ENCODE assay signal across 27 mouse cellular contexts in genomic region chr11:64448586-64449315, GRCm38 (mm10). TPM values are rescaled to one million over a fixed set of nuclear protein-coding genes. Genes with fewer than 3 reads are reported as not detected.
DNase-seq lines count a peak whose midpoint lies in the region; ATAC-seq and TF ChIP-seq lines count a peak whose summit lies in the region.
"Had no signal": no experiment of that assay in that cellular context is flagged by ENCODE, and none has a peak within 500 bp of the region (broad histone marks: within the 10 kb centered on the region; RNA-seq: fewer than 3 reads in every experiment).

No protein-coding gene starts in this region.

- H3K27me3 ChIP-seq in forebrain, postnatal 0 days (ENCODE audit: insufficient read depth, low read length): no peaks in the 10 kb centered on the region
- H3K27me3 ChIP-seq in forebrain, embryonic 13.5 days: peaks cover 8% of the 10 kb centered on the region
- H3K27me3 ChIP-seq: hindbrain, embryonic 12.5 days; limb, embryonic 15.5 days had no signal

- no peak overlapping the region for H3K4me2 ChIP-seq in forebrain, postnatal 0 days (ENCODE audit: low read depth)
- H3K4me2 ChIP-seq in forebrain, embryonic 13.5 days: no peak overlapping the region
- H3K4me2 ChIP-seq: embryonic facial prominence, embryonic 12.5 days; forebrain, embryonic 12.5 days; heart, embryonic 13.5 days; hindbrain, embryonic 12.5 days; limb, embryonic 15.5 days had no signal

- no peaks in the 10 kb centered on the region for H3K36me3 ChIP-seq in forebrain, postnatal 0 days (ENCODE audit: insufficient read depth)
- H3K36me3 ChIP-seq in forebrain, embryonic 13.5 days (ENCODE audit: poor library complexity, severe bottlenecking): no peaks in the 10 kb centered on the region
- H3K36me3 ChIP-seq: embryonic facial prominence, embryonic 12.5 days; forebrain, embryonic 12.5 days; heart, embryonic 13.5 days; hindbrain, embryonic 12.5 days; limb, embryonic 15.5 days had no signal

- H3K9me3 ChIP-seq in forebrain, postnatal 0 days (ENCODE audit: low read length): no peaks in the 10 kb centered on the region
- H3K9me3 ChIP-seq in forebrain, embryonic 13.5 days (replicated peaks): no peaks in the 10 kb centered on the region
- H3K9me3 ChIP-seq: embryonic facial prominence, embryonic 12.5 days; forebrain, embryonic 12.5 days; heart, embryonic 13.5 days; hindbrain, embryonic 12.5 days; limb, embryonic 15.5 days had no signal

- no peaks in the 10 kb centered on the region for H3K4me1 ChIP-seq in forebrain, postnatal 0 days (ENCODE audit: insufficient read depth)
- peaks cover 8% of the 10 kb centered on the region; the same call in 1 of the 2 replicates for H3K4me1 ChIP-seq in forebrain, embryonic 13.5 days
- H3K4me1 ChIP-seq: heart, embryonic 13.5 days; limb, embryonic 15.5 days had no signal

- DNase-seq in forebrain, postnatal 0 days: peak; percentile 19
- DNase-seq in left cerebral cortex, postnatal 4 days: peak; percentile 52
- DNase-seq in left cerebral cortex, adult 2 months (ENCODE audit: extremely low spot score in 1 of 2, low spot score in 2 of 2): no peak
- DNase-seq in right cerebral cortex, postnatal 4 days: peak; percentile 8
- no peak for DNase-seq in right cerebral cortex, adult 18-20 months
- DNase-seq in lung, postnatal 4 days: peak; percentile 46 to 62
- no peak for DNase-seq in adrenal gland, adult 18-20 months (ENCODE audit: low spot score in 2 of 2)
- DNase-seq: adrenal gland, postnatal 10 days; B cell, adult 2 months; cerebellum, adult 9-11 months; gastrocnemius, postnatal 14 days; heart, adult 18-20 months; heart, postnatal 14 days; right cerebral cortex, postnatal 25 days; thymus, postnatal 14 days had no signal

- H3K9ac ChIP-seq in forebrain, postnatal 0 days: no peak overlapping the region
- no peak overlapping the region for H3K9ac ChIP-seq in forebrain, embryonic 13.5 days
- H3K9ac ChIP-seq: embryonic facial prominence, embryonic 12.5 days; forebrain, embryonic 12.5 days; heart, embryonic 13.5 days; hindbrain, embryonic 12.5 days; limb, embryonic 15.5 days; liver, embryonic 14.5 days had no signal

- intact Hi-C loops in left cerebral cortex, postnatal 4 days (cut with DNase I): loop anchor here (10.0 kb wide), 3 partner anchors 266 to 1044 kb away; no protein-coding TSS in a partner anchor
- intact Hi-C loops in left cerebral cortex, adult 2 months (cut with DNase I): no loop called here

- H3K4me3 ChIP-seq in forebrain, postnatal 0 days (ENCODE audit: low read depth, low read length): no peak overlapping the region
- no peak overlapping the region for H3K4me3 ChIP-seq in forebrain, embryonic 13.5 days
- H3K4me3 ChIP-seq in left cerebral cortex, adult 2 months: no peak overlapping the region
- H3K4me3 ChIP-seq: embryonic facial prominence, embryonic 12.5 days; erythroblast, embryonic 14.5 days; forebrain, embryonic 12.5 days; heart, embryonic 13.5 days; hindbrain, embryonic 12.5 days; limb, embryonic 15.5 days had no signal

- H3K27ac ChIP-seq in forebrain, postnatal 0 days (ENCODE audit: low read depth, low read length): no peak overlapping the region
- H3K27ac ChIP-seq in forebrain, embryonic 13.5 days: no peak overlapping the region
- no peak overlapping the region for H3K27ac ChIP-seq in left cerebral cortex, adult 2 months
- H3K27ac ChIP-seq: embryonic facial prominence, embryonic 12.5 days; forebrain, embryonic 12.5 days; heart, embryonic 13.5 days; hindbrain, embryonic 12.5 days; limb, embryonic 15.5 days; liver, embryonic 14.5 days had no signal

- 36% methylated on average over 9 of the region's 9 CpGs for WGBS in forebrain, postnatal 0 days
- 52% methylated on average over 9 of the region's 9 CpGs for WGBS in forebrain, embryonic 13.5 days

- TF ChIP-seq CTCF in forebrain, postnatal 0 days (IDR thresholded peaks at IDR 0.05; ENCODE audit: low read depth): no peak
- no peak for TF ChIP-seq CTCF in left cerebral cortex, adult 2 months (IDR thresholded peaks at IDR 0.05)

- no peak for ATAC-seq in forebrain, postnatal 0 days
- ATAC-seq in forebrain, embryonic 13.5 days: no peak

RNA-seq across cellular contexts. Expression of gene F930015N05Rik, which starts 12.3 kb away (rescaled TPM):
- 0.15 TPM in 1 of 2 replicates, not detected in the other for total RNA-seq in forebrain, postnatal 0 days (2014; rRNA removed)
- polyA plus RNA-seq in forebrain, postnatal 0 days (2015; fragmentation: Nextera tagmentation; extraction: Ambion mirVana): 0.49 and 0.51 TPM in 2 replicates
- 0.57 TPM in 1 of 2 replicates, not detected in the other for polyA plus RNA-seq in forebrain, embryonic 13.5 days (2015; fragmentation: Nextera tagmentation; extraction: Ambion mirVana)
- under 1 TPM; 0.50 to 0.79 TPM for total RNA-seq in left cerebral cortex, postnatal 4 days (2021)
- total RNA-seq in left cerebral cortex, adult 2 months (2021): 1 to 10 TPM in 1 of 2 experiments, under 1 TPM in 1; 0.68 to 1.4 TPM
- not detected for total RNA-seq in adrenal gland, adult 18-20 months (2021)
- total RNA-seq: adrenal gland, postnatal 10 days; gastrocnemius, postnatal 14 days; heart, adult 18-20 months; megakaryocyte-erythroid progenitor cell, adult 5-6 weeks; MEL; neutrophil, adult 5-6 weeks had no signal
- polyA plus RNA-seq: erythroblast, embryonic 14.5 days; testis, adult 2 months had no signal

RNA-seq across cellular contexts. Expression of gene Hs3st3a1, which starts 13.6 kb away (rescaled TPM):
- total RNA-seq in forebrain, postnatal 0 days (2014; rRNA removed): 0.77 and 1.7 TPM in 2 replicates
- 0.13 and 0.27 TPM in 2 replicates for polyA plus RNA-seq in forebrain, postnatal 0 days (2015; fragmentation: Nextera tagmentation; extraction: Ambion mirVana)
- polyA plus RNA-seq in forebrain, embryonic 13.5 days (2015; fragmentation: Nextera tagmentation; extraction: Ambion mirVana): 0.15 and 0.40 TPM in 2 replicates
- under 1 TPM; 0.52 to 0.56 TPM for total RNA-seq in left cerebral cortex, postnatal 4 days (2021)
- 1 to 10 TPM; 1.1 TPM for total RNA-seq in left cerebral cortex, adult 2 months (2021)
- under 1 TPM; 0.19 to 0.23 TPM for total RNA-seq in adrenal gland, adult 18-20 months (2021)
- total RNA-seq: megakaryocyte-erythroid progenitor cell, adult 5-6 weeks; MEL; neutrophil, adult 5-6 weeks had no signal
- polyA plus RNA-seq: erythroblast, embryonic 14.5 days had no signal

Comparison
In these comparisons a context has a peak if more than half of its experiments do, and no peak if none do; other contexts are left out.
1. DNase-seq: peak in forebrain, postnatal 0 days (single experiment), left cerebral cortex, postnatal 4 days (single experiment), right cerebral cortex, postnatal 4 days (single experiment) and lung, postnatal 4 days (2 of 2); none in left cerebral cortex, adult 2 months (0 of 2), right cerebral cortex, adult 18-20 months (single experiment) and adrenal gland, adult 18-20 months (0 of 2).